Mouse (Mus musculus) bone marrow, adult 2 months (tissue): ENCODE results near the gene Slc31a2. TPM values are rescaled to one million over a fixed set of nuclear protein-coding genes. Genes with fewer than 3 reads are reported as not detected.

Experiments used
- H3K27ac ChIP-seq: fragments of 200-500 bp; 2 replicates; pipeline ENCODE4 v1.5.1; 2012; ENCODE audit warnings: low read depth, mild to moderate bottlenecking, control low read depth, inconsistent platforms, low read length; ENCODE audit not compliant: control insufficient read depth, poor library complexity, insufficient read depth
- H3K4me1 ChIP-seq: fragments of 200-500 bp; 2 replicates; pipeline ENCODE4 v1.6.1; 2011; ENCODE audit warnings: low read length; ENCODE audit not compliant: control insufficient read depth, insufficient read depth
- H3K4me3 ChIP-seq: fragments of 200-500 bp; replicated peaks from 2 replicates; pipeline ENCODE3; 2011; ENCODE audit warnings: mild to moderate bottlenecking, low read depth, low read length, control low read depth; ENCODE audit not compliant: control insufficient read depth
- CTCF ChIP-seq: fragments of 200-500 bp; IDR thresholded peaks from 2 replicates; pipeline ENCODE4 v1.5.1; 2011; ENCODE audit warnings: low read length, control low read depth; ENCODE audit not compliant: control insufficient read depth, insufficient read depth
- POLR2A ChIP-seq: fragments of 200-500 bp; IDR thresholded peaks from 2 replicates; pipeline ENCODE4 v1.6.1; 2011; ENCODE audit warnings: low read depth, mild to moderate bottlenecking, control low read depth, low read length, borderline replicate concordance; ENCODE audit not compliant: control insufficient read depth
- WGBS: fragments of 180-500 bp; shearing (Covaris S2); methylation state at CpG from one replicate; pipeline ENCODE4 v1.1.7; 2018; 5-methylcytosine and 5-hydroxymethylcytosine counted together
- polyA plus RNA-seq: library from polyadenylated mRNA; stranded (reverse); fragments of >200 nt; gene quantifications from 2 replicates; pipeline ENCODE4 v1.2.4, GENCODE M21; 2011; ENCODE audit warnings: low replicate concordance; ENCODE audit not compliant: missing spikeins, insufficient read depth, insufficient read length

Slc31a2 gene
- polyA plus RNA-seq, 1 experiment: 13.3 TPM

GRCm38 (mm10) chr4:62272696-62273095 lies 10.3 kb downstream of the Slc31a2 start:
- WGBS: 82% methylated on average over 10 of the region's 10 CpGs
- TF ChIP-seq CTCF (no peak), POLR2A (no peak)
- H3K4me3 ChIP-seq: no peak overlapping the region
- no peak overlapping the region for H3K27ac ChIP-seq
- no peaks in the 10 kb centered on the region for H3K4me1 ChIP-seq

- WGBS: 86% methylated on average over 10 of the region's 10 CpGs
- no peak overlapping the region for H3K27ac ChIP-seq
- TF ChIP-seq POLR2A (no peak), CTCF (no peak)
- H3K4me3 ChIP-seq: no peak overlapping the region
- H3K4me1 ChIP-seq: no peaks in the 10 kb centered on the region; the same call in 1 of the 2 replicates
Observed at GRCm38 (mm10) chr4:62273916-62274315, 11.6 kb downstream of the Slc31a2 start.

GRCm38 (mm10) chr4:62274841-62275536 lies 12.6 kb downstream of the Slc31a2 start:
- Histone ChIP-seq H3K27ac (no peak overlapping the region), H3K4me1 (no peaks in the 10 kb centered on the region; the same call in 1 of the 2 replicates), H3K4me3 (no peak overlapping the region)
- WGBS: 58% methylated on average over 12 of the region's 12 CpGs
- no peak for TF ChIP-seq POLR2A
- TF ChIP-seq CTCF: no peak

- TF ChIP-seq POLR2A: no peak
- TF ChIP-seq CTCF: no peak
- Histone ChIP-seq H3K4me1 (peaks cover 1% of the 10 kb centered on the region; the same call in 1 of the 2 replicates), H3K27ac (no peak overlapping the region), H3K4me3 (no peak overlapping the region)
- 89% methylated on average over 10 of the region's 10 CpGs for WGBS
Observed at GRCm38 (mm10) chr4:62276642-62277041, 14.3 kb downstream of the Slc31a2 start.

GRCm38 (mm10) chr4:62277222-62277621 lies 14.9 kb downstream of the Slc31a2 start:
- Histone ChIP-seq H3K27ac (no peak overlapping the region), H3K4me1 (peaks cover 3% of the 10 kb centered on the region; the same call in 1 of the 2 replicates), H3K4me3 (no peak overlapping the region)
- WGBS: 64% methylated on average over 3 of the region's 3 CpGs
- no peak for TF ChIP-seq POLR2A
- no peak for TF ChIP-seq CTCF

GRCm38 (mm10) chr4:62278081-62278480 lies 15.7 kb downstream of the Slc31a2 start:
- Histone ChIP-seq H3K4me3 (no peak overlapping the region), H3K27ac (no peak overlapping the region), H3K4me1 (peaks cover 3% of the 10 kb centered on the region; the same call in 1 of the 2 replicates)
- 78% methylated on average over 4 of the region's 4 CpGs for WGBS
- TF ChIP-seq CTCF: no peak
- TF ChIP-seq POLR2A: no peak

GRCm38 (mm10) chr4:62281319-62281718 lies 19.0 kb downstream of the Slc31a2 start:
- no peak overlapping the region for H3K4me3 ChIP-seq
- TF ChIP-seq POLR2A (no peak), CTCF (no peak)
- peaks cover 5% of the 10 kb centered on the region; the same call in 1 of the 2 replicates for H3K4me1 ChIP-seq
- WGBS: 59% methylated on average over 5 of the region's 5 CpGs
- no peak overlapping the region for H3K27ac ChIP-seq

- TF ChIP-seq CTCF (no peak), POLR2A (no peak)
- WGBS: 44% methylated on average over 7 of the region's 7 CpGs
- Histone ChIP-seq H3K27ac (peak overlapping the region; percentile 77; the same call in 1 of the 2 replicates), H3K4me1 (peaks cover 5% of the 10 kb centered on the region; the same call in 1 of the 2 replicates), H3K4me3 (no peak overlapping the region)
Observed at GRCm38 (mm10) chr4:62282969-62283368, 20.6 kb downstream of the Slc31a2 start.

- Histone ChIP-seq H3K27ac (no peak overlapping the region), H3K4me3 (no peak overlapping the region), H3K4me1 (peaks cover 8% of the 10 kb centered on the region; the same call in 1 of the 2 replicates)
- WGBS: 79% methylated on average over 8 of the region's 8 CpGs
- TF ChIP-seq CTCF (no peak), POLR2A (no peak)
Observed at GRCm38 (mm10) chr4:62285576-62285975, 23.2 kb downstream of the Slc31a2 start.
